Mouse (Mus musculus) small intestine, adult 2 months (tissue): ENCODE results near the gene Hcrt. TPM values are rescaled to one million over a fixed set of nuclear protein-coding genes. Genes with fewer than 3 reads are reported as not detected.

Experiments
- H3K27ac ChIP-seq: fragments of 200-500 bp; 2 replicates; pipeline ENCODE4 v1.5.1; 2012; ENCODE audit warnings: low read depth, low read length, control low read depth, inconsistent platforms; ENCODE audit not compliant: insufficient read depth
- H3K27me3 ChIP-seq: fragments of 200-500 bp; 2 replicates; pipeline ENCODE4 v1.6.1; 2012; ENCODE audit warnings: mild to moderate bottlenecking, moderate library complexity, low read length, inconsistent platforms; ENCODE audit not compliant: control insufficient read depth, insufficient read depth
- H3K36me3 ChIP-seq: fragments of 200-500 bp; 2 replicates; pipeline ENCODE4 v1.6.1; 2012; ENCODE audit warnings: mild to moderate bottlenecking, low read length, control low read depth, inconsistent platforms; ENCODE audit not compliant: control insufficient read depth, insufficient read depth
- H3K4me1 ChIP-seq: fragments of 200-500 bp; 2 replicates; pipeline ENCODE4 v1.6.1; 2012; ENCODE audit warnings: low read length, inconsistent platforms, mixed read lengths; ENCODE audit not compliant: control insufficient read depth, insufficient read depth, insufficient read length
- H3K4me3 ChIP-seq: fragments of 200-500 bp; 2 replicates; pipeline ENCODE4 v1.5.1; 2012; ENCODE audit warnings: low read depth, mild to moderate bottlenecking, control low read depth, inconsistent platforms, low read length, moderate library complexity
- CTCF ChIP-seq: fragments of 200-500 bp; IDR thresholded peaks from 2 replicates; pipeline ENCODE4 v1.5.1; 2012; ENCODE audit warnings: low read depth, mild to moderate bottlenecking, control low read depth, inconsistent platforms, low read length, moderate library complexity, mixed read lengths; ENCODE audit not compliant: insufficient replicate concordance, insufficient read length; ENCODE audit errors: extremely low read depth
- POLR2A ChIP-seq: fragments of 200-500 bp; IDR thresholded peaks from 2 replicates; pipeline ENCODE4 v1.6.1; 2012; ENCODE audit warnings: low read depth, mild to moderate bottlenecking, control low read depth, inconsistent platforms, low read length, moderate library complexity
- WGBS: fragments of 180-500 bp; shearing (Covaris S2); methylation state at CpG from one replicate; pipeline ENCODE4 v1.1.7; 2018; 5-methylcytosine and 5-hydroxymethylcytosine counted together
- polyA plus RNA-seq: library from polyadenylated mRNA; depleted of rRNA; stranded (reverse); fragments of >200 nt; gene quantifications from 2 replicates; pipeline ENCODE4 v1.2.3, GENCODE M21; 2012

The Hcrt gene
- polyA plus RNA-seq, 1 experiment, result not detected

- 21% methylated on average over 5 of the region's 5 CpGs for WGBS
- TF ChIP-seq POLR2A (no peak), CTCF (no peak)
- Histone ChIP-seq H3K27ac (peak overlapping the region; percentile 71), H3K36me3 (peaks cover 13% of the 10 kb centered on the region), H3K4me1 (peaks cover 30% of the 10 kb centered on the region), H3K27me3 (no peaks in the 10 kb centered on the region), H3K4me3 (no peak overlapping the region)
These were observed 37.7 kb downstream of the Hcrt start for GRCm38 (mm10) chr11:100724919-100725512.

- Histone ChIP-seq H3K27me3 (no peaks in the 10 kb centered on the region), H3K4me1 (peaks cover 32% of the 10 kb centered on the region), H3K4me3 (no peak overlapping the region), H3K27ac (no peak overlapping the region), H3K36me3 (peaks cover 20% of the 10 kb centered on the region)
- TF ChIP-seq POLR2A (no peak), CTCF (no peak)
- WGBS, result 22% methylated on average over 2 of the region's 2 CpGs
These were observed 40.2 kb downstream of the Hcrt start for GRCm38 (mm10) chr11:100722493-100723028.

- Histone ChIP-seq H3K27me3 (no peaks in the 10 kb centered on the region), H3K36me3 (peaks cover 25% of the 10 kb centered on the region), H3K4me1 (peaks cover 29% of the 10 kb centered on the region), H3K4me3 (no peak overlapping the region), H3K27ac (0 out of 2 replicates have a peak overlapping the region, but pooled peaks have one; percentile 30)
- TF ChIP-seq CTCF (no peak), POLR2A (no peak)
- WGBS, result 69% methylated on average over 8 of the region's 8 CpGs
These were observed 40.8 kb downstream of the Hcrt start for GRCm38 (mm10) chr11:100721776-100722492.

GRCm38 (mm10) chr11:100721254-100721653 lies 41.5 kb downstream of the Hcrt start:
- TF ChIP-seq POLR2A, result no peak
- no peak for TF ChIP-seq CTCF
- H3K27ac ChIP-seq, result peak overlapping the region; percentile 30; the same call in 1 of the 2 replicates
- H3K4me1 ChIP-seq, result peaks cover 29% of the 10 kb centered on the region
- H3K36me3 ChIP-seq, result peaks cover 30% of the 10 kb centered on the region
- no peak overlapping the region for H3K4me3 ChIP-seq
- no peaks in the 10 kb centered on the region for H3K27me3 ChIP-seq
- WGBS, result 68% methylated on average over 4 of the region's 4 CpGs

GRCm38 (mm10) chr11:100720345-100720744 lies 42.4 kb downstream of the Hcrt start:
- Histone ChIP-seq H3K27me3 (no peaks in the 10 kb centered on the region), H3K4me1 (peaks cover 28% of the 10 kb centered on the region), H3K4me3 (no peak overlapping the region), H3K36me3 (peaks cover 39% of the 10 kb centered on the region), H3K27ac (0 out of 2 replicates have a peak overlapping the region, but pooled peaks have one; percentile 18)
- TF ChIP-seq POLR2A (no peak), CTCF (no peak)
- WGBS, result 54% methylated on average over 5 of the region's 5 CpGs

- WGBS, result 81% methylated on average over 11 of the region's 11 CpGs
- no peak overlapping the region for H3K27ac ChIP-seq
These were observed 42.8 kb downstream of the Hcrt start for GRCm38 (mm10) chr11:100719893-100720292.

GRCm38 (mm10) chr11:100719312-100719711 lies 43.4 kb downstream of the Hcrt start:
- Histone ChIP-seq H3K27me3 (no peaks in the 10 kb centered on the region), H3K4me1 (peaks cover 20% of the 10 kb centered on the region), H3K4me3 (no peak overlapping the region), H3K27ac (no peak overlapping the region), H3K36me3 (peaks cover 44% of the 10 kb centered on the region)
- WGBS, result 55% methylated on average over 3 of the region's 3 CpGs
- no peak for TF ChIP-seq CTCF
- no peak for TF ChIP-seq POLR2A

More at GRCm38 (mm10) chr11:100719893-100720292, 42.8 kb downstream of the Hcrt start:
- H3K27me3 ChIP-seq, result no peaks in the 10 kb centered on the region
- peaks cover 23% of the 10 kb centered on the region for H3K4me1 ChIP-seq
- TF ChIP-seq POLR2A, result no peak
- no peak for TF ChIP-seq CTCF
- no peak overlapping the region for H3K4me3 ChIP-seq
- H3K36me3 ChIP-seq, result peaks cover 42% of the 10 kb centered on the region
